Mouse (Mus musculus) liver, embryonic 14.5 days (tissue): ENCODE results near the gene Fam168a. TPM values are rescaled to one million over a fixed set of nuclear protein-coding genes. Genes with fewer than 3 reads are reported as not detected.

Source experiments
- ATAC-seq: fragments of 200-750 bp; cut with Nextera tagmentation; 2 replicates; pipeline ENCODE4 v1.8.0; 2017; ENCODE audit warnings: moderate number of reproducible peaks, mild to moderate bottlenecking, moderate library complexity; ENCODE audit not compliant: insufficient read depth
- DNase-seq, 3 experiments: peaks; one replicate each; pipeline ENCODE4 v3.0.0-alpha.2; 2012 to 2013; ENCODE audit warnings: low read depth in 3 of 3, low spot score in 3 of 3
- H3K27ac ChIP-seq: fragments of 300-500 bp; sonication (generic); 2 replicates; pipeline ENCODE4 v1.5.1; 2014; ENCODE audit warnings: moderate library complexity, mild to moderate bottlenecking, control low read depth, inconsistent platforms
- H3K27me3 ChIP-seq: fragments of 300-500 bp; sonication (generic); 2 replicates; pipeline ENCODE4 v1.6.1; 2014; ENCODE audit warnings: mild to moderate bottlenecking, low read length, moderate library complexity; ENCODE audit not compliant: control insufficient read depth, insufficient read depth
- H3K36me3 ChIP-seq: fragments of 300-500 bp; sonication (generic); replicated peaks from 2 replicates; pipeline ENCODE4 v1.6.1; 2014; ENCODE audit warnings: low read depth; ENCODE audit not compliant: control insufficient read depth, insufficient read depth
- H3K4me1 ChIP-seq, 2 experiments: fragments of 200-500 bp in 1 of 2; fragments of 300-500 bp in 1 of 2; sonication (generic) in 1 of 2; replicated peaks; 2 replicates each; pipeline ENCODE4 v1.6.1; 2012 to 2014; ENCODE audit warnings: antibody characterized with exemption in 1 of 2, inconsistent platforms in 1 of 2, low read length in 1 of 2; ENCODE audit not compliant: control insufficient read depth in 2 of 2, insufficient read depth in 2 of 2
- H3K4me2 ChIP-seq: fragments of 300-500 bp; sonication (generic); 2 replicates; pipeline ENCODE4 v1.6.1; 2014; ENCODE audit warnings: low read depth, mild to moderate bottlenecking, control low read depth, moderate library complexity
- H3K4me3 ChIP-seq, 2 experiments: fragments of 200-500 bp in 1 of 2; fragments of 300-500 bp in 1 of 2; sonication (generic) in 1 of 2; 2 replicates each; pipeline ENCODE4 v1.5.1; 2012 to 2014; ENCODE audit warnings: low read depth in 2 of 2, low read length in 2 of 2, mild to moderate bottlenecking in 2 of 2, control low read depth in 1 of 2, inconsistent platforms in 1 of 2, moderate library complexity in 1 of 2; ENCODE audit not compliant: insufficient read depth in 1 of 2
- H3K9ac ChIP-seq: fragments of 300-500 bp; sonication (generic); replicated peaks from 2 replicates; pipeline ENCODE4 v1.6.1; 2014; ENCODE audit warnings: mild to moderate bottlenecking, control low read depth, moderate library complexity
- H3K9me3 ChIP-seq: fragments of 300-500 bp; sonication (generic); 2 replicates; pipeline ENCODE4 v1.6.1; 2016; ENCODE audit warnings: low read length, mixed read lengths; ENCODE audit not compliant: control insufficient read depth
- CTCF ChIP-seq: IDR thresholded peaks from 2 replicates; pipeline ENCODE4 v1.5.1; 2016; ENCODE audit warnings: antibody characterized with exemption, low read depth, control low read depth
- EP300 ChIP-seq: IDR thresholded peaks from 2 replicates; pipeline ENCODE4 v1.6.1; 2016; ENCODE audit warnings: antibody characterized with exemption, low read depth
- WGBS: fragments of 180-500 bp; shearing (Covaris S2); extraction: QIAGEN DNeasy Blood & Tissue Kit; methylation state at CpG from one replicate; pipeline ENCODE4 v1.1.7; 2014; ENCODE audit not compliant: insufficient replicate concordance; 5-methylcytosine and 5-hydroxymethylcytosine counted together
- microRNA-seq: library from miRNA; unstranded; fragments of <30 nt; microRNA quantifications from one replicate; pipeline ENCODE4, GENCODE M21; 2016
- polyA plus RNA-seq, 2 experiments: library from polyadenylated mRNA; depleted of rRNA in 1 of 2; stranded (reverse) in 1 of 2; unstranded in 1 of 2; fragments of >200 nt; fragmentation: Nextera tagmentation in 1 of 2; extraction: Ambion mirVana in 1 of 2; gene quantifications; 2 replicates each; pipeline versions ENCODE4 v1.2.1 to v1.2.3; 2012 to 2014

The Fam168a gene
- polyA plus RNA-seq, 2 experiments = 4.1 to 4.4 TPM

DNA sequence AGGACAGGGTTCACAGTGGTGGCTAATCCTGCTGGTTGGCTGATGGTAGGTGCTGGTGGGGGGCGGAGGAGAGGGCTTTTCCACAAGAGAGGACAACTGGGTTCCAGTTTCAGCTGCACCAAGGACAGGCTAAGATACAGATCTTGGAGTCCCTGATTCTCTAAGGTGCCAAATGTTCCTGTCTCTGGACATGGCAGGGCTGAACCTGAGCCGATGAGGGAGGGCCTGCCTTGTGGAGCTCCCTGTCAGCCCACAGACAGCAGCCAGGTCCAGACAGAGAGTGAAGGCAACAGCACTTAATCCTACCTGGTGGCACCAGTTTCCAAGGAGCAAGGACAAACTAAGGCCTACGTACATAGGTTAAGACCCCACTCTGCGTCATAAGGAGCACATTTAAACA is 178.0 kb downstream of the Fam168a start:
- WGBS = 74% methylated on average over 4 of the region's 4 CpGs
- no peaks in the 10 kb centered on the region for H3K36me3 ChIP-seq
- H3K9me3 ChIP-seq = no peaks in the 10 kb centered on the region
- H3K4me3 ChIP-seq = no peak overlapping the region
- no peak overlapping the region for H3K9ac ChIP-seq
- no peak overlapping the region for H3K27ac ChIP-seq
- no peak for TF ChIP-seq CTCF
- TF ChIP-seq EP300 = no peak
- H3K27me3 ChIP-seq = no peaks in the 10 kb centered on the region
- DNase-seq (no peak), ATAC-seq (no peak)
- H3K4me1 ChIP-seq = no peaks in the 10 kb centered on the region
- no peak overlapping the region for H3K4me2 ChIP-seq

DNA sequence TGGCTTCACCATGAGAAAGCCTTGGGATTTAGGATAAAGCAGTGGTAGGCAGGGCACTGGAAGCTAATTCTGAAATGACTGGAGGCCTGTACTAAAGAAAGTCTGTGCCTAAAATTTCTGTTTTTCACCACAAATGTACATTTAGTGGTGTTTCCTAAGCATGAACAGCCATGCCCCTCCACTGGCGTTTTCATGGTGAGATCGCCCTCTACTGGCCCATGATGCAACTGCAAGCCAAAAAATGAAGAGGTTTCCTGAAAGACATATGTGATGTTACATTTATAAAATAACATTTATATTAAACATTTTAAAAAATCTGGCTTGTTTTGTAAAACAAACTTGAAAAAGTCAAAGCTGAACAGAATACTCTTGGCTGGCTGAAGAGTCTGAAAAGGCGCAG is 180.1 kb downstream of the Fam168a start:
- Histone ChIP-seq H3K4me1 (no peaks in the 10 kb centered on the region), H3K27me3 (no peaks in the 10 kb centered on the region), H3K9ac (no peak overlapping the region), H3K4me2 (no peak overlapping the region), H3K27ac (no peak overlapping the region), H3K36me3 (no peaks in the 10 kb centered on the region), H3K9me3 (no peaks in the 10 kb centered on the region), H3K4me3 (no peak overlapping the region)
- peak in 2 of 3 experiments; percentile 27 to 42 for DNase-seq
- no peak for TF ChIP-seq EP300
- TF ChIP-seq CTCF = peak; percentile 86
- no peak for ATAC-seq
- WGBS = 29% methylated on average over 3 of the region's 3 CpGs

Small RNAs within 50 kb of the gene (microRNA-seq; reads per million reads assigned to microRNA genes)
- 32.5 reads per million, percentile 36 among the genes with 10 or more reads in this experiment for gene Mir3102

Other genes starting within 250 kb of the Fam168a start
- 0.02 TPM in 1 of 2 replicates, not detected in the other for gene Ucp3, start 233.6 kb upstream of the Fam168a start, polyA plus RNA-seq (2012; rRNA removed)
- not detected in 2 replicates for gene Ucp3, start 233.6 kb upstream of the Fam168a start, polyA plus RNA-seq (2014; fragmentation: Nextera tagmentation; extraction: Ambion mirVana)
- gene Ucp2, start 213.3 kb upstream of the Fam168a start, polyA plus RNA-seq (2012; rRNA removed) = 329 and 337 TPM in 2 replicates
- gene Ucp2, start 213.3 kb upstream of the Fam168a start, polyA plus RNA-seq (2014; fragmentation: Nextera tagmentation; extraction: Ambion mirVana) = 556 and 628 TPM in 2 replicates
- 0.58 and 0.64 TPM in 2 replicates for gene Dnajb13, start 191.7 kb upstream of the Fam168a start, polyA plus RNA-seq (2012; rRNA removed)
- 2.0 and 2.3 TPM in 2 replicates for gene Dnajb13, start 191.7 kb upstream of the Fam168a start, polyA plus RNA-seq (2014; fragmentation: Nextera tagmentation; extraction: Ambion mirVana)
- 6.0 and 9.4 TPM in 2 replicates for gene Coa4, start 169.6 kb upstream of the Fam168a start, polyA plus RNA-seq (2012; rRNA removed)
- 13.9 and 14.7 TPM in 2 replicates for gene Coa4, start 169.6 kb upstream of the Fam168a start, polyA plus RNA-seq (2014; fragmentation: Nextera tagmentation; extraction: Ambion mirVana)
- gene Rab6a, start 99.2 kb upstream of the Fam168a start, polyA plus RNA-seq (2012; rRNA removed) = 17.0 and 24.3 TPM in 2 replicates
- 39.8 and 43.9 TPM in 2 replicates for gene Rab6a, start 99.2 kb upstream of the Fam168a start, polyA plus RNA-seq (2014; fragmentation: Nextera tagmentation; extraction: Ambion mirVana)
- 15.1 and 21.5 TPM in 2 replicates for gene Mrpl48, start 98.3 kb upstream of the Fam168a start, polyA plus RNA-seq (2012; rRNA removed)
- gene Mrpl48, start 98.3 kb upstream of the Fam168a start, polyA plus RNA-seq (2014; fragmentation: Nextera tagmentation; extraction: Ambion mirVana) = 47.2 and 50.8 TPM in 2 replicates
- 0.29 and 0.42 TPM in 2 replicates for gene Plekhb1, start 44.2 kb upstream of the Fam168a start, polyA plus RNA-seq (2012; rRNA removed)
- gene Plekhb1, start 44.2 kb upstream of the Fam168a start, polyA plus RNA-seq (2014; fragmentation: Nextera tagmentation; extraction: Ambion mirVana) = 0.24 and 0.43 TPM in 2 replicates
- gene Relt, start 156.8 kb downstream of the Fam168a start, polyA plus RNA-seq (2012; rRNA removed) = 12.2 and 17.2 TPM in 2 replicates
- 11.7 and 14.7 TPM in 2 replicates for gene Relt, start 156.8 kb downstream of the Fam168a start, polyA plus RNA-seq (2014; fragmentation: Nextera tagmentation; extraction: Ambion mirVana)
- gene Arhgef17, start 225.5 kb downstream of the Fam168a start, polyA plus RNA-seq (2012; rRNA removed) = 1.7 and 2.0 TPM in 2 replicates
- 0.70 and 0.72 TPM in 2 replicates for gene Arhgef17, start 225.5 kb downstream of the Fam168a start, polyA plus RNA-seq (2014; fragmentation: Nextera tagmentation; extraction: Ambion mirVana)